ENCODE assay signal across 8 mouse cellular contexts in the genomic region with DNA sequence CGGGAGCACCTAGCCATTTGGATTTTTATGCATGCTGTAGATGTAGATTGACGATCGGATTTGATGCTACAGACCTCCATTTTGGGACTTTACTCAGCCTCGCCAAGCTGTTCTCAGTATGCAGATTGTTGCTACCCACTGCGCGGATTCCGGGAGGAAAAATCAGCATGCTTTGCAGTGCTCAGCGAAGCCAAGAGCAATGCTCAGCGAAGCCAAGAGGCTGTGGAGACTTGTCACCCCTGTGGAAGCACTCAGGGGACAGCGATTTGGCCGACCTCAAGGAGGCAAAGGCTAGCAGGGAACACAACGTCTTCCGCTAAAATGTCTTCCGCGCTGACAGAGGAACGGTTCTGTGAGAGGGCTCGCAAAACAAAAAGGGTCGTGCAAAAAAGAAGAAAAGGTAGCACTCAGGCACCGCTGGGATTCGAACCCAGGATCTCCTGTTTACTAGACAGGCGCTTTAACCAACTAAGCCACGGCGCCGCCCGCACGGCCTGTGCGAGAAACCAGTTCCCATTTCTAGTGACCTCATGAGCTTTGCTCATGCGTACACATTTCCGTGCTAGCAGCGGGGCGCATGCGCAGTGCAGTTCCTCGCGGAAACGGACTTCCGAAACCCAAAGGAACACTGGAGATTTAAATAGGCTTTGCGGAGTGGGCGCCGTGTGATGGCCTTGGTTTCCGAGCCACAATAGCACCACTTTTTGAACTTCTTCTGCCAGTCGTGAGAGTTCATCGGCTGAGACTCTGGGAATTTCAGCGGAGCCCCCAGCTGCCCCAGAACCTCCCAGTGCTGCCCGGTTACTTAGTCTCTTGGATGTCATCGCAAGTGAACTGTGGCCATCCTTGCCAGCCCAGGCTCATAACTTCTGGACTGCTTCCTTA. TPM values are rescaled to one million over a fixed set of nuclear protein-coding genes. Genes with fewer than 3 reads are reported as not detected.
DNase-seq lines count a peak whose midpoint lies in the region; ATAC-seq and TF ChIP-seq lines count a peak whose summit lies in the region.

No protein-coding gene starts in this region.

- no peaks in the 10 kb centered on the region for H3K27me3 ChIP-seq in forebrain, embryonic 15.5 days

- no peak for TF ChIP-seq CTCF in lung, adult 2 months (IDR thresholded peaks at IDR 0.05; ENCODE audit: insufficient read depth, low read length)

- H3K9me3 ChIP-seq in ES-E14 (ENCODE audit: control insufficient read depth, insufficient read depth, low read depth, low read length), result no peaks in the 10 kb centered on the region
- no peaks in the 10 kb centered on the region for H3K9me3 ChIP-seq in forebrain, embryonic 15.5 days

- peaks cover 0 to 4% of the 10 kb centered on the region in 2 experiments; a peak in 1 of 4 replicates for H3K4me1 ChIP-seq in ES-E14 (ENCODE audit: control insufficient read depth in 2 of 2, insufficient read depth in 2 of 2, low read length in 2 of 2, poor library complexity in 1 of 2)
- H3K4me1 ChIP-seq in forebrain, embryonic 15.5 days, result peaks cover 16% of the 10 kb centered on the region; the same call in 1 of the 2 replicates
- peaks cover 9% of the 10 kb centered on the region; the same call in 1 of the 2 replicates for H3K4me1 ChIP-seq in lung, adult 2 months (ENCODE audit: control insufficient read depth, insufficient read depth, low read length)

- DNase-seq in ES-E14 (ENCODE audit: low read depth, low spot score), result peak; percentile 91
- DNase-seq in cerebellum, adult 11-12 months, result peak; percentile 96
- DNase-seq in heart, postnatal 25 days (ENCODE audit: low spot score), result peak; percentile 94
- DNase-seq in layer of hippocampus, adult 18-20 months (ENCODE audit: low spot score in 2 of 2), result peak; percentile 97 to 100
- peak; percentile 97 for DNase-seq in lung, adult 2 months
- peak; percentile 87 to 92 for DNase-seq in thymus, adult 18-20 months

- in situ Hi-C loops in ES-E14 (cut with MboI; ENCODE audit: low sequenced_read_pairs in 2 of 2, unreplicated experiment in 2 of 2), result no loop called here

- H3K9ac ChIP-seq in ES-E14 (ENCODE audit: insufficient read depth, low read depth, low read length, poor library complexity, severe bottlenecking), result peak overlapping the region; percentile 88
- H3K9ac ChIP-seq in forebrain, embryonic 15.5 days (replicated peaks), result peak overlapping the region; percentile 60

- intact Hi-C loops in heart, postnatal 25 days (cut with DNase I), result loop anchor here (5.0 to 10.0 kb wide), 3 partner anchors 83 to 180 kb away; a partner anchor contains a TSS

- peak overlapping the region; percentile 62; the same call in 1 of the 2 replicates for H3K27ac ChIP-seq in ES-E14 (ENCODE audit: insufficient read depth, low read depth, low read length, poor library complexity, severe bottlenecking)
- peak overlapping the region; percentile 95 for H3K27ac ChIP-seq in forebrain, embryonic 15.5 days (replicated peaks)

- TF ChIP-seq POLR2A in lung, adult 2 months (IDR thresholded peaks at IDR 0.05; ENCODE audit: borderline replicate concordance, extremely low read depth, low read depth, low read length), result peak; percentile 77; the same call in 1 of the 2 replicates

- H3K4me3 ChIP-seq in ES-E14 (ENCODE audit: insufficient read depth in 1 of 2, low read depth in 1 of 2, low read length in 2 of 2, poor library complexity in 1 of 2, severe bottlenecking in 1 of 2), result peak overlapping the region; percentile 71 to 85
- peak overlapping the region; percentile 59 for H3K4me3 ChIP-seq in forebrain, embryonic 15.5 days
- H3K4me3 ChIP-seq in lung, adult 2 months (replicated peaks; ENCODE audit: extremely low read depth, low read depth, low read length), result peak overlapping the region; percentile 86

- peak; percentile 95 for ATAC-seq in forebrain, embryonic 15.5 days (replicated peaks)
- peak; percentile 87 for ATAC-seq in neutrophil, adult 5-6 weeks (ENCODE audit: extremely low read depth, insufficient number of reproducible peaks, low FRiP score, poor library complexity, severe bottlenecking)

- peak overlapping the region; percentile 42 for H3K4me2 ChIP-seq in forebrain, embryonic 15.5 days (replicated peaks)

- H3K36me3 ChIP-seq in ES-E14 (ENCODE audit: control insufficient read depth, insufficient read depth, low read length, poor library complexity, severe bottlenecking), result no peaks in the 10 kb centered on the region
- no peaks in the 10 kb centered on the region for H3K36me3 ChIP-seq in forebrain, embryonic 15.5 days

- under 1% methylated on average over 45 of the region's 45 CpGs for WGBS in forebrain, embryonic 15.5 days
- under 1% methylated on average over 45 of the region's 45 CpGs for WGBS in lung, adult 2 months

TF ChIP-seq in ES-E14, 5 proteins besides CTCF, POLR2A, EP300 and RAD21:
- no peak for TF ChIP-seq CHD2 (IDR thresholded peaks at IDR 0.05; ENCODE audit: low read depth, low read length)
- no peak for TF ChIP-seq ZC3H11A (IDR thresholded peaks at IDR 0.05; ENCODE audit: borderline replicate concordance, low read depth, low read length)
- TF ChIP-seq MAFK (IDR thresholded peaks at IDR 0.05; ENCODE audit: insufficient read depth, low read depth, low read length), result peak; percentile 57
- TF ChIP-seq HCFC1 (IDR thresholded peaks at IDR 0.05; ENCODE audit: borderline replicate concordance, insufficient read depth, low read length), result peak; percentile 51; the same call in 1 of the 2 replicates
- TF ChIP-seq ZNF384 (IDR thresholded peaks at IDR 0.05; ENCODE audit: low read depth, low read length), result no peak

RNA-seq across cellular contexts. Expression of a gene that starts 19.3 kb away (rescaled TPM):
- total RNA-seq in ES-E14 (2012; rRNA removed), result 3.1 and 3.7 TPM in 2 replicates
- polyA plus RNA-seq in forebrain, embryonic 15.5 days (2015; fragmentation: Nextera tagmentation; extraction: Ambion mirVana), result 25.3 and 26.4 TPM in 2 replicates
- 1 to 10 TPM; 7.7 to 8.8 TPM for total RNA-seq in heart, postnatal 25 days (2021)
- 10 to 100 TPM; 75.2 to 77.5 TPM for total RNA-seq in layer of hippocampus, adult 18-20 months (2021)
- polyA plus RNA-seq in lung, adult 2 months (2012; rRNA removed), result 10.1 and 12.3 TPM in 2 replicates
- not detected in 2 replicates for total RNA-seq in neutrophil, adult 5-6 weeks (2017)

RNA-seq across cellular contexts. Expression of a gene that starts 48.4 kb away (rescaled TPM):
- total RNA-seq in ES-E14 (2012; rRNA removed), result 0.26 TPM in 1 of 2 replicates, not detected in the other
- polyA plus RNA-seq in forebrain, embryonic 15.5 days (2015; fragmentation: Nextera tagmentation; extraction: Ambion mirVana), result 5.3 and 6.2 TPM in 2 replicates
- under 1 TPM; 0.26 to 0.78 TPM for total RNA-seq in heart, postnatal 25 days (2021)
- 10 to 100 TPM; 39.2 to 44.8 TPM for total RNA-seq in layer of hippocampus, adult 18-20 months (2021)
- 81.4 and 82.4 TPM in 2 replicates for polyA plus RNA-seq in lung, adult 2 months (2012; rRNA removed)
- not detected in 2 replicates for total RNA-seq in neutrophil, adult 5-6 weeks (2017)

Comparison
In these comparisons a context has a peak if more than half of its experiments do, and no peak if none do; other contexts are left out.
1. Peak in every context shown above with its lines: DNase-seq, ATAC-seq, H3K4me3 ChIP-seq and H3K27ac ChIP-seq.
2. RNA of a gene that starts 19.3 kb away (total RNA-seq): 75.2 to 77.5 TPM in layer of hippocampus, adult 18-20 months; 7.7 to 8.8 TPM in heart, postnatal 25 days, 3.1 to 3.7 TPM in ES-E14 and not detected in neutrophil, adult 5-6 weeks; every median in the first group is over 4 times any median in the second.
3. RNA of a gene that starts 48.4 kb away (total RNA-seq): 39.2 to 44.8 TPM in layer of hippocampus, adult 18-20 months; 0.26 to 0.78 TPM in heart, postnatal 25 days, not detected in neutrophil, adult 5-6 weeks and 0.26 TPM in ES-E14; every median in the first group is over 10 times any median in the second.